Mouse (Mus musculus): ENCODE measurements around the gene Xcr1. TPM values are rescaled to one million over a fixed set of nuclear protein-coding genes. Genes with fewer than 3 reads are reported as not detected.
A peak's percentile ranks its signal among the peaks of the same experiment; 100 is the strongest.

The Xcr1 gene
- not detected in 2 replicates for polyA plus RNA-seq (2015; fragmentation: Nextera tagmentation; extraction: Ambion mirVana)

- H3K4me1 ChIP-seq (ENCODE audit: control insufficient read depth, insufficient read depth, low read length) = no peaks in the 10 kb centered on the region
- H3K9me3 ChIP-seq (replicated peaks; ENCODE audit: control insufficient read depth, low read length) = no peaks in the 10 kb centered on the region
- 84% methylated on average over 9 of the region's 9 CpGs for WGBS
- no peak within 1 kb of the TSS for H3K4me3 ChIP-seq (replicated peaks; ENCODE audit: low read length)
- no peaks in the 10 kb centered on the region for H3K36me3 ChIP-seq (ENCODE audit: control insufficient read depth, insufficient read depth, low read length)
- no peaks in the 10 kb centered on the region for H3K27me3 ChIP-seq (ENCODE audit: control insufficient read depth, insufficient read depth, low read length)
- no peak within 1 kb of the TSS for H3K9ac ChIP-seq (ENCODE audit: low read length)
- H3K4me2 ChIP-seq (ENCODE audit: low read depth, low read length) = no peak within 1 kb of the TSS
- ATAC-seq (ENCODE audit: insufficient read depth, low FRiP score) = no peak
- no peak within 1 kb of the TSS for H3K27ac ChIP-seq (ENCODE audit: low read length)
Observed at GRCm38 (mm10) chr9:123861929-123862328, at the start of gene Xcr1. TSS of gene Xcr1 (minus strand) at chr9:123862029.

GRCm38 (mm10) chr9:123872049-123872448 lies 10.2 kb upstream of the Xcr1 start:
- no peaks in the 10 kb centered on the region for H3K27me3 ChIP-seq (ENCODE audit: control insufficient read depth, insufficient read depth, low read length)
- H3K9me3 ChIP-seq (replicated peaks; ENCODE audit: control insufficient read depth, low read length) = no peaks in the 10 kb centered on the region
- H3K9ac ChIP-seq (ENCODE audit: low read length) = no peak overlapping the region
- WGBS = 72% methylated on average over 4 of the region's 4 CpGs
- H3K36me3 ChIP-seq (ENCODE audit: control insufficient read depth, insufficient read depth, low read length) = no peaks in the 10 kb centered on the region
- H3K4me3 ChIP-seq (replicated peaks; ENCODE audit: low read length) = no peak overlapping the region
- H3K27ac ChIP-seq (ENCODE audit: low read length) = no peak overlapping the region
- no peaks in the 10 kb centered on the region for H3K4me1 ChIP-seq (ENCODE audit: control insufficient read depth, insufficient read depth, low read length)
- no peak for ATAC-seq (ENCODE audit: insufficient read depth, low FRiP score)
- H3K4me2 ChIP-seq (ENCODE audit: low read depth, low read length) = no peak overlapping the region

GRCm38 (mm10) chr9:123869167-123869784 lies 7.4 kb upstream of the Xcr1 start:
- Histone ChIP-seq H3K9me3 (replicated peaks; ENCODE audit: control insufficient read depth, low read length) (no peaks in the 10 kb centered on the region), H3K4me2 (ENCODE audit: low read depth, low read length) (no peak overlapping the region), H3K9ac (ENCODE audit: low read length) (no peak overlapping the region), H3K4me3 (replicated peaks; ENCODE audit: low read length) (no peak overlapping the region), H3K27me3 (ENCODE audit: control insufficient read depth, insufficient read depth, low read length) (no peaks in the 10 kb centered on the region), H3K4me1 (ENCODE audit: control insufficient read depth, insufficient read depth, low read length) (no peaks in the 10 kb centered on the region), H3K36me3 (ENCODE audit: control insufficient read depth, insufficient read depth, low read length) (no peaks in the 10 kb centered on the region), H3K27ac (ENCODE audit: low read length) (no peak overlapping the region)
- 58% methylated on average over 4 of the region's 6 CpGs for WGBS
- no peak for ATAC-seq (ENCODE audit: insufficient read depth, low FRiP score)

GRCm38 (mm10) chr9:123863641-123864040 lies 1.8 kb upstream of the Xcr1 start:
- Histone ChIP-seq H3K4me1 (ENCODE audit: control insufficient read depth, insufficient read depth, low read length) (no peaks in the 10 kb centered on the region), H3K4me2 (ENCODE audit: low read depth, low read length) (no peak overlapping the region), H3K27ac (ENCODE audit: low read length) (no peak overlapping the region), H3K9ac (ENCODE audit: low read length) (no peak overlapping the region), H3K27me3 (ENCODE audit: control insufficient read depth, insufficient read depth, low read length) (no peaks in the 10 kb centered on the region), H3K4me3 (replicated peaks; ENCODE audit: low read length) (no peak overlapping the region), H3K9me3 (replicated peaks; ENCODE audit: control insufficient read depth, low read length) (no peaks in the 10 kb centered on the region), H3K36me3 (ENCODE audit: control insufficient read depth, insufficient read depth, low read length) (no peaks in the 10 kb centered on the region)
- WGBS = 90% methylated on average over 1 of the region's 1 CpGs
- ATAC-seq (ENCODE audit: insufficient read depth, low FRiP score) = no peak

GRCm38 (mm10) chr9:123862895-123863616 lies 1.2 kb upstream of the Xcr1 start:
- 86% methylated on average over 1 of the region's 1 CpGs for whole genome bisulfite sequencing
- H3K4me2 ChIP-seq (ENCODE audit: low read depth, low read length) = no peak overlapping the region
- H3K9me3 ChIP-seq (replicated peaks; ENCODE audit: control insufficient read depth, low read length) = no peaks in the 10 kb centered on the region
- H3K36me3 ChIP-seq (ENCODE audit: control insufficient read depth, insufficient read depth, low read length) = no peaks in the 10 kb centered on the region
- no peak overlapping the region for H3K4me3 ChIP-seq (replicated peaks; ENCODE audit: low read length)
- no peaks in the 10 kb centered on the region for H3K27me3 ChIP-seq (ENCODE audit: control insufficient read depth, insufficient read depth, low read length)
- no peak overlapping the region for H3K27ac ChIP-seq (ENCODE audit: low read length)
- no peak for ATAC-seq (ENCODE audit: insufficient read depth, low FRiP score)
- no peaks in the 10 kb centered on the region for H3K4me1 ChIP-seq (ENCODE audit: control insufficient read depth, insufficient read depth, low read length)
- no peak overlapping the region for H3K9ac ChIP-seq (ENCODE audit: low read length)

- no peak overlapping the region for H3K27ac ChIP-seq (ENCODE audit: low read length)
Observed at GRCm38 (mm10) chr9:123856836-123857235, 5.0 kb downstream of the Xcr1 start.

GRCm38 (mm10) chr9:123852449-123853390 lies 9.1 kb downstream of the Xcr1 start:
- WGBS = 60% methylated on average over 5 of the region's 5 CpGs
- Histone ChIP-seq H3K27ac (ENCODE audit: low read length) (no peak overlapping the region), H3K27me3 (ENCODE audit: control insufficient read depth, insufficient read depth, low read length) (no peaks in the 10 kb centered on the region), H3K4me1 (ENCODE audit: control insufficient read depth, insufficient read depth, low read length) (peaks cover 11% of the 10 kb centered on the region), H3K4me3 (replicated peaks; ENCODE audit: low read length) (peak overlapping the region; percentile 47), H3K36me3 (ENCODE audit: control insufficient read depth, insufficient read depth, low read length) (no peaks in the 10 kb centered on the region), H3K4me2 (ENCODE audit: low read depth, low read length) (peak overlapping the region; percentile 68), H3K9ac (ENCODE audit: low read length) (peak overlapping the region; percentile 45; the same call in 1 of the 2 replicates), H3K9me3 (replicated peaks; ENCODE audit: control insufficient read depth, low read length) (no peaks in the 10 kb centered on the region)
- ATAC-seq (ENCODE audit: insufficient read depth, low FRiP score) = no peak

More at GRCm38 (mm10) chr9:123856836-123857235, 5.0 kb downstream of the Xcr1 start:
- WGBS = 70% methylated on average over 2 of the region's 2 CpGs
- peaks cover 3% of the 10 kb centered on the region for H3K4me1 ChIP-seq (ENCODE audit: control insufficient read depth, insufficient read depth, low read length)
- ATAC-seq (ENCODE audit: insufficient read depth, low FRiP score) = no peak
- H3K9me3 ChIP-seq (replicated peaks; ENCODE audit: control insufficient read depth, low read length) = no peaks in the 10 kb centered on the region
- H3K4me3 ChIP-seq (replicated peaks; ENCODE audit: low read length) = no peak overlapping the region
- H3K9ac ChIP-seq (ENCODE audit: low read length) = no peak overlapping the region
- no peak overlapping the region for H3K4me2 ChIP-seq (ENCODE audit: low read depth, low read length)
- no peaks in the 10 kb centered on the region for H3K27me3 ChIP-seq (ENCODE audit: control insufficient read depth, insufficient read depth, low read length)
- H3K36me3 ChIP-seq (ENCODE audit: control insufficient read depth, insufficient read depth, low read length) = no peaks in the 10 kb centered on the region

GRCm38 (mm10) chr9:123851713-123852448 lies 9.9 kb downstream of the Xcr1 start, which contains the start of gene Fyco1:
TSS of gene Fyco1 (minus strand) at chr9:123851899.
- Histone ChIP-seq H3K27me3 (ENCODE audit: control insufficient read depth, insufficient read depth, low read length) (no peaks in the 10 kb centered on the region), H3K4me3 (replicated peaks; ENCODE audit: low read length) (peak within 1 kb of the TSS; percentile 88), H3K9ac (ENCODE audit: low read length) (peak within 1 kb of the TSS; percentile 93), H3K4me1 (ENCODE audit: control insufficient read depth, insufficient read depth, low read length) (peaks cover 11% of the 10 kb centered on the region), H3K9me3 (replicated peaks; ENCODE audit: control insufficient read depth, low read length) (no peaks in the 10 kb centered on the region), H3K4me2 (ENCODE audit: low read depth, low read length) (peak within 1 kb of the TSS; percentile 78), H3K27ac (ENCODE audit: low read length) (peak within 1 kb of the TSS; percentile 97), H3K36me3 (ENCODE audit: control insufficient read depth, insufficient read depth, low read length) (no peaks in the 10 kb centered on the region)
- under 1% methylated on average over 47 of the region's 47 CpGs for WGBS
- peak; percentile 96 for ATAC-seq (ENCODE audit: insufficient read depth, low FRiP score)
